Mouse (Mus musculus) large intestine, adult 2 months (tissue): Measurements from ENCODE around the gene Atp6v0a1. TPM values are rescaled to one million over a fixed set of nuclear protein-coding genes. Genes with fewer than 3 reads are reported as not detected.

Experiments
- DNase-seq: peaks from one replicate; pipeline ENCODE4 v3.0.0-alpha.2; 2012; ENCODE audit warnings: low read depth, low spot score
- WGBS: fragments of 180-500 bp; shearing (Covaris S2); methylation state at CpG from one replicate; pipeline ENCODE4 v1.1.7; 2018; 5-methylcytosine and 5-hydroxymethylcytosine counted together
- polyA plus RNA-seq: library from polyadenylated mRNA; depleted of rRNA; stranded (reverse); fragments of >200 nt; gene quantifications from 2 replicates; pipeline ENCODE4 v1.2.3, GENCODE M21; 2012

Atp6v0a1 gene
- polyA plus RNA-seq, 1 experiment, result 48.4 TPM

DNA sequence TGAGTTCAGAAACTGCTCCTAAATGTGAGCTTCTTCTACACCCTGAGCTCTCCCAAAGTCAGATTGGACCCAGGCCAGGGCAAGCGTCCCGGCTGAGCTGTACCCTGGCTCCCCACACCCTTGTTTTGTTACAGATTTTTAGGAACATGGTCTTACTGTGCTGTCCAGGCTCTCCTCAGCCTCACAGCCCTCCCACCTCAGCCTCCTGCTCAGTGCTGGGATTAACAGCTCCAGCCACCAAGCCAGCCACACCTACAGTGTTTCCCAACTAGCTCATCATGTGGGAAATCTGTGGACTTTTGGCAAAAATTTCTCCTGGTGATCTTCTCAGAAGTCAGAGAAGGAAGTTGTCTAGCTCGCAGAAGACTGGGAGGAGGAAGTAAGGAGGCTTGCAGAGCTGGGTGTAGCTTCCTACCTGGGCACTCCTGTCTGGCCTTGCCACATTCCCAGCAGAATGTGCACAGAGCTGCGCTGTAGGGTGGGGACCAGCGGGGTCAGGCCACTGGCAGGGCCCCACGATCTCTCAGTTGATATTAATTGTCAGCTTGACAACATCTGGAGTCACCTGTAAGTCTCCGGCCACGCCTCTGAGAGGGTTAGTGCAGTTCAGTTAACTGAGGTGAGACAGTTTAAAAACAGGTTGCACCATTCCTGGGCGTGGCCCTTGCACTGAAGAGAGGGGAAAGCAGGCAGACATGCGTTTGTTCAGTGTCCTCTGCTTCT, 43.7 kb downstream of the Atp6v0a1 start:
- no peak for DNase-seq
- 25% methylated on average over 10 of the region's 10 CpGs for WGBS

- 95% methylated on average over 1 of the region's 1 CpGs for WGBS
- DNase-seq, result no peak
These were observed 44.7 kb downstream of the Atp6v0a1 start for GRCm38 (mm10) chr11:101053974-101054373.

- WGBS, result 35% methylated on average over 14 of the region's 14 CpGs
- DNase-seq, result no peak
These were observed 46.2 kb downstream of the Atp6v0a1 start for GRCm38 (mm10) chr11:101055418-101055817.

DNA sequence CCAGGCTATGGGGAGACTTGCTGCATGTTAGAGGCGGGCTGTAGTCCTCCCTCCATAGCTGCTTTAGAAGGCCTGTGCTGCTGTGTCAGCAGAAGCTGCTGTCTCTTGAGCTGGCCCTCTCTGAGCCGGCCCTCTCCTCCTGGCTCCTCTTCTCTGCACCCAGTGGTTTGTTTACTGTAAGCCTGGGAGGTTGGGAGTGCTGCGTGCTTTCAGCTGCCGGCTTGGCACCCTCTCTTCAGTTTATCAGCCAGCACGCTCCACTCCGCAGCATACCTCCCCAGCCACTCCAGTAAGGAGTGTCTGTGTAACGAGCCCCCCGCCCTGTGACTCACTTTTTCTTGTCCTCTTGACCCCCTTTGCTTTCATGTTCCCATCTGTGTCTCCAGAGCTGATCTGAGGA, 47.6 kb downstream of the Atp6v0a1 start:
- WGBS, result 14% methylated on average over 8 of the region's 8 CpGs
- DNase-seq, result no peak

DNA sequence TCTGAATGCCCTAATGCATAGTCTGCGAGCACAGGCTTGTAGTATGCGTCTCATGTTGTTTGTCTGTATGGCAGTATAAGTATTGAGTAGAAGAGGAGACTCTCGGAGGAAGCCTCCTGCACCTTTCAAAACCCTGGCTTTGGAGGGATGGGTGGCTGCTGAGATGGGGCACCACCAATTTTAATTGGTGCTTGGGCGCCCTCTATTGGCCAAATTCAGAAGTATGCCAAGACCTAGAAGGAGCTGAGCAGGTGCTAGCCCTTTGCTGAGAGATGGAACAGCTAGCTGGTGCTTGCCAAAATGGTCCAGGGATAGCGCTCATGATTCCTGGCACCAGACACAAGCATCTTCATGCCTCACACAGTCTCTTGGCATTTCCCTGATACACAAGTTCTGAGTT, 48.6 kb downstream of the Atp6v0a1 start:
- 13% methylated on average over 5 of the region's 5 CpGs for WGBS
- DNase-seq, result no peak

DNA sequence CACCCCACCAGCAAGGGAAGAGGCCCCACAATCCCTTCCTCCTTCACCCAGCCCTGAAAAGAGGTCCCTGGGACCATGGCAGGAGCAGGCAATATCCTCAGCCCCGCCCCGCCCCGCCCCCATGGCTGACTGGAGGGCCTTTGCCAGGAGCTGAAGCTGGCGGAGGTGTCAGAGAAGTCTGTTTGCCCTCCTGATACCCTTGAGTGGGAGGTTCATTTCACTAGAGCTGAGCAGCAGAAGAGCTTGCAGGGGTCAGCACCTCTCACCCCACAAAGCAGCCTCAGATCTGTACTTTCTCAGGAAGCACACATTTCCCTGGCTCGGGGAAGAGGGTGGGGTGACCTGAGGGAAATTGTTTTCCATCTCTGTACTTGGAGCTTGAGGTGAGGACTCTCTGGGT, 49.5 kb downstream of the Atp6v0a1 start:
- WGBS, result 36% methylated on average over 5 of the region's 5 CpGs
- no peak for DNase-seq

DNA sequence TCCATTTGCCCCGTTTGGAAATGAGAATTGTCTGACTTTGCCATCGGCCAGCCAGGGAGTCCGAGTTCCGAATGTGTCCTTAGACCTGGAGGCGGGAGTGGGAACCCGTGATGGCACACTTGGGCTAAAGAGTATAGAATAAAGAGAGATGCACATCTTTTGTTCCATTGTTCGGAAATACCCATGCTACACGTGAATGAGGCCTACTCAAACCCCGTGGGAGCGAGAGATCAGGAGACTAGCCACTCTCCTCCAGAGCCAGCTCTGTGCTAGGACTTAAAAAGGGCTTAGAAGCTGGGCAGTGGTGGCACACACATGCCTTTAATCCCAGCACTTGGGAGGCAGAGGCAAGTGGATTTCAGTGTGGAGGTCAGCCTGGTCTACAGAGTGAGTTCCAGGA, 50.2 kb downstream of the Atp6v0a1 start:
- 82% methylated on average over 10 of the region's 10 CpGs for WGBS
- no peak for DNase-seq

- DNase-seq, result no peak
- WGBS, result 35% methylated on average over 8 of the region's 8 CpGs
These were observed 50.9 kb downstream of the Atp6v0a1 start for GRCm38 (mm10) chr11:101060126-101060525.

- no peak for DNase-seq
- WGBS, result 91% methylated on average over 5 of the region's 5 CpGs
These were observed 51.8 kb downstream of the Atp6v0a1 start for GRCm38 (mm10) chr11:101061049-101061448.

GRCm38 (mm10) chr11:101062165-101062884, 53.1 kb downstream of the Atp6v0a1 start:
- no peak for DNase-seq
- 54% methylated on average over 12 of the region's 12 CpGs for WGBS

- no peak for DNase-seq
- 41% methylated on average over 14 of the region's 14 CpGs for WGBS
These were observed 53.9 kb downstream of the Atp6v0a1 start for GRCm38 (mm10) chr11:101062971-101063675.

DNA sequence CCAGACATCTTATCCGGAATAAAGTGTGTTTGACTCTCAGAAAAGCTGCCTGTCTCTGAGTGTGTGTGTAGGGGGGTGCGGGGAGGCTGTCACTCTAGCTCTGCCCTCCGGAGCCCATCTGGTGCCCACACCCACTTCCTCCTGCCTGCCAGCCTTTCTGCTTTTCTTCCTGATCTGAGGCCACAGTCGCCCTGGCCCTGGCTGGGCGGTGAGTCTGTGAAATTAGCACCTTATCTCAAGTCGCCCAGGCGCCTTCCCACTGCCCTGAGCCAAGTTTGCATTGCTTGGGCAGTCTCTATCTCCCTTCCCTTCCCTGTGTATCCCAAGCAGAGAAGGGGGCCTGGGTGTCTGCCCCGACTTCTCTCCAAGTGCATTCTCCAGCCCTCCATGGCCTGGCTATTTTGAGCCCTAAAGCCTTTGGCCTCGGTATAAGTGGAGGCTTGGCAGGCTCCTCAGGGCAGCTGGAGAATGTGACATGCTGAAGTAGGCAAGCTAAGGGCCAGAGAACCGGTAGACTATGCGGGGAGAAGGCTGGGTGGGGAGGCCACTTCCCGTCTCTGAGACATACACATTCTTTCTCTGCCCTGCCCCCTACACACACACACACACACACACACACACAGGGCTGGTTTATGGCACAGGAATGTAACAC, 54.5 kb downstream of the Atp6v0a1 start:
- WGBS, result 4% methylated on average over 12 of the region's 12 CpGs

GRCm38 (mm10) chr11:101064462-101064861, 55.2 kb downstream of the Atp6v0a1 start:
- no peak for DNase-seq
- WGBS, result 23% methylated on average over 4 of the region's 4 CpGs

More for the DNA sequence above, 54.5 kb downstream of the Atp6v0a1 start:
- no peak for DNase-seq

DNA sequence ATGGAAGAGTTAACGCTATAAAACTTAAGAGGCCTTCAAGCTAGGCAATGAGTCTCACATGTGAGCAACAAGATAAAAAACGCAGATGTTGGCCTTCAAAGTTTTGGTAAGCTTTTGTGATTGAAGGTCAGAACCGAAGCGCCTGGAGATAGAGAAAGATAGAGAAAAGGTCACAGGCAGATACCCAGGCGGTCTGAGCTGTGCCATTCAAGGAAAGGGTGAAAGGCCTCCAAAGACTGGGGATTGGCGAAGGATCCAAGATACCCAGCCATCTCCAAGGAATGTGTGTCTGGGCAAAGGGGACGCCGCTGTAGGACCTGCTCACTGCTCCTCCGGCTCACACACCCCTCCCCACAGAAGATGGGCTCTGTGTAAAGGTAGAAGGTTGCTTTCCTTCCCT, 55.8 kb downstream of the Atp6v0a1 start:
- DNase-seq, result no peak
- WGBS, result 79% methylated on average over 9 of the region's 9 CpGs

DNA sequence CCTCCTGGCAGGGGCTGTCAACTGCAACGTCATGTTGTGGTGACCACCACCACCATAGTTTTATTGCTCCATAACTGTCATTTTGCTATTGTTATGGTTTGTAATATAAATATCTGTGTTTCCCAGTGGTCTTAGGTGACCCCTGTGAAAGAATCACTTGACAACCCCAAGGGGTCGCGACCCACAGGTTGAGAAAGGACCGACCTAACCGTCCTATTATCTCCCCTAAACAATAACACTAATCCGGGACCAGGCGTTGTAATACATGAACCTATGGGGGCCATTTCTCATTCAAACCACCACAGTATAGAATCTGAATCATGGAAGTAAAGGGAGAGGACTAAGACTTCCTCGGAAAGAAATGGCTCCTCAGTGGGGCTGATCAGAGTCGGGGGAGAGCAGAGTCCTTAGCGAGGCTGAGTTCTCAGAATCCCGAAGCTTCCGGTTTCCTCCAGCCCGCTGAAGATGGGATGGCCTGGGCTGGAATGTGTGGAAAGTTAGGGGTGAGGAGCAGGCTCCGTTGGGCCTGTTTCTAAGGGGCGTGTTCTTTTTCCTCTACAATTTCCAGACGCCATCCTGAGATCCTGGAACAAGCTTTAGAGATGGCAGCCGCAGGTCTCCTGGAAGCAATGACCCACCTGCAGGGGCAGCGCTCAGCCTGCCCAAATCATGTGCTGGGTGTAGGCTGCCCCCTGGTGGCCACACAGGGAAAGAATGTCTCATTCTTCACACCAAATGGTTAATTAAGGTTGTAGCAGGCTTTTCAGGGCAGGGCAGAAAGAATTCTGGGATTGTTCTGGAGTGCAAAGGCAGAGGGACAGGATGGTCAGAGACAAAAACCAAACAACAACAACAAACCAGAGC, 57.5 kb downstream of the Atp6v0a1 start:
- 12% methylated on average over 18 of the region's 18 CpGs for WGBS
- DNase-seq, result no peak

DNA sequence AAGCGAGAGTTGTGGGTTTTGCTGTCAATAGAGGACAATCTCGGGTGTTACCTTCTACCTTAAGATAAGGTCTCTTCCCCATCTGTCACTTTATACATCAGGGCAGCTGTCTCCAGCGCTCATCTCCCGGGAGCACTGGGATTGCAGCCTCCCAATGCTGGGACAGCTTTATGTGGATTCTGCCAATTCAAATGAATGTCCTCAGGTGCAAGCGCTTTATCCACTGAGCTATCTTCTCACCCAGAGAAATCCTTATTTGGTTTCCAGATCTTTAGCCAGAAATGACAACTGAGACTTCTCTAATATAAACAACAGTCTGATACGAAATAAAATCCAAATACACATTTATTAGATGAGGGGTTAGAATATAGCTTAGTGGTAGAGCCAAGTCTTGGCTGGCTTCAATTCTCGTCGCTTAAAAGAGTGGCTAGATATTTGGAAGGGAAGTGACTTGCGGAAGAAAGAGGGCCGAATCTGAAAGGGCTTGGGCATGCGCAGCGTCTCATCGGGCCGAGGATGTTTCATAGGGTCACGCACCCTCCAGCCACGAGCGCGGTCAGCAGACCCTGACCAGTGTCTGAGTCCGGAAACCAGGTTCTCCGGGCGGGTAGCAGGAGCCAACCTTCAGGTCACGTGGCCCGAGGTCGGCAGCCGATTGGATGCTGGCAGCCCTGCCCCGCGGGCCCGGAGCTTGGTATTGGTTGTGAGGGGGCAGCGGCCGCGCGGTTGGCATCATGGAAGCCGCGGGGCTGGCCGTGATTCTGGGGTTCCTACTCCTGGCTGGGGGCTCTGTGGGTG, 60.3 kb downstream of the Atp6v0a1 start, which contains the start of gene Naglu:
Gene Naglu, plus strand, starts transcription at position 622 of the 798 bp plus-strand sequence.
- 4% methylated on average over 35 of the region's 35 CpGs for WGBS
- DNase-seq, result no peak

- DNase-seq, result no peak
- under 1% methylated on average over 36 of the region's 36 CpGs for WGBS
These were observed 60.9 kb downstream of the Atp6v0a1 start for GRCm38 (mm10) chr11:101070189-101070527.

DNA sequence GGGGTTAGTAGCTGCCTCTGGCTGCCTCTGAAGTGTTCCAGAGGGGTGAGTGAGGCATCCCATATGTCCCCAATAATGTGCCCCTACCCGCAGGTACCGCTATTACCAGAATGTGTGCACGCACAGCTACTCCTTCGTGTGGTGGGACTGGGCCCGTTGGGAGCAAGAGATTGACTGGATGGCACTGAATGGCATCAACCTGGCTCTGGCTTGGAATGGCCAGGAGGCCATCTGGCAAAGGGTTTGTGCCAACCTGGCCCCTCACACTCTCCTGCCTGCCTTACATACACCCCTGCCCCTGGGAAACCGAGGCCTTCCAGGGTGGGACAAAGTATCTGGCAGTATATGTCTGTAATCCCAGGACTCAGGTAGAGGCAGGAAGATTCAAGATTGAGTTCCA, 61.7 kb downstream of the Atp6v0a1 start:
- DNase-seq, result no peak
- WGBS, result 73% methylated on average over 6 of the region's 6 CpGs
